19 mouse cellular contexts compared by ENCODE assay signal in genomic region chr12:52464593-52464992, GRCm38 (mm10). TPM values are rescaled to one million over a fixed set of nuclear protein-coding genes. Genes with fewer than 3 reads are reported as not detected.
DNase-seq lines count a peak whose midpoint lies in the region; ATAC-seq and TF ChIP-seq lines count a peak whose summit lies in the region.
"Had no signal": no experiment of that assay in that cellular context is flagged by ENCODE, and none has a peak within 500 bp of the region (broad histone marks: within the 10 kb centered on the region; RNA-seq: fewer than 3 reads in every experiment).

No protein-coding gene starts in this region.

- H3K27me3 ChIP-seq in liver, embryonic 16.5 days (ENCODE audit: control insufficient read depth, insufficient read depth, low read depth, low read length): no peaks in the 10 kb centered on the region
- H3K27me3 ChIP-seq: heart, embryonic 12.5 days; lung, embryonic 15.5 days; neural tube, embryonic 13.5 days had no signal

- ATAC-seq in liver, embryonic 16.5 days (ENCODE audit: low read depth): peak; percentile 73
- ATAC-seq in erythroid progenitor cell, adult 5-6 weeks (replicated peaks; ENCODE audit: low FRiP score, poor library complexity, severe bottlenecking): no peak
- ATAC-seq: hindbrain, postnatal 0 days had no signal

- no peak for TF ChIP-seq CTCF in layer of hippocampus, adult 2 months (conservative IDR thresholded peaks at IDR 0.05)

- 0 out of 2 replicates have a peak overlapping the region, but pooled peaks have one; percentile 14 for H3K27ac ChIP-seq in layer of hippocampus, adult 2 months
- H3K27ac ChIP-seq in liver, embryonic 16.5 days (ENCODE audit: low read length): no peak overlapping the region
- H3K27ac ChIP-seq: hindbrain, postnatal 0 days; limb, embryonic 10.5 days; lung, embryonic 15.5 days; neural tube, embryonic 13.5 days; stomach, postnatal 0 days had no signal

- no peaks in the 10 kb centered on the region for H3K4me1 ChIP-seq in liver, embryonic 16.5 days (ENCODE audit: control insufficient read depth, low read depth, low read length)
- H3K4me1 ChIP-seq: limb, embryonic 10.5 days; lung, embryonic 15.5 days; neural tube, embryonic 13.5 days had no signal

- no peak overlapping the region for H3K4me3 ChIP-seq in layer of hippocampus, adult 2 months
- H3K4me3 ChIP-seq in liver, embryonic 16.5 days (ENCODE audit: low read depth, low read length): no peak overlapping the region
- H3K4me3 ChIP-seq: heart, embryonic 12.5 days; limb, embryonic 10.5 days; lung, embryonic 15.5 days; neural tube, embryonic 13.5 days had no signal

- DNase-seq in layer of hippocampus, adult 2 months (ENCODE audit: low spot score in 2 of 2): no peak
- DNase-seq in layer of hippocampus, postnatal 25 days (ENCODE audit: extremely low spot score in 1 of 2, low spot score in 1 of 2): no peak
- peak; percentile 22 to 35 for DNase-seq in adrenal gland, adult 18-20 months (ENCODE audit: low spot score in 2 of 2)
- DNase-seq in adrenal gland, postnatal 25 days: peak; percentile 50
- no peak for DNase-seq in gastrocnemius, postnatal 10 days
- DNase-seq: gastrocnemius, postnatal 25 days; heart, postnatal 36 days; kidney, adult 2 months; kidney, postnatal 4 days; layer of hippocampus, postnatal 36 days; thymus, postnatal 4 days had no signal

- no peaks in the 10 kb centered on the region for H3K9me3 ChIP-seq in liver, embryonic 16.5 days (replicated peaks; ENCODE audit: control insufficient read depth, low read length)
- H3K9me3 ChIP-seq: heart, embryonic 12.5 days; limb, embryonic 10.5 days; lung, embryonic 15.5 days had no signal

- no peak overlapping the region for H3K9ac ChIP-seq in liver, embryonic 16.5 days (ENCODE audit: low read depth, low read length)
- H3K9ac ChIP-seq: heart, embryonic 12.5 days; lung, embryonic 15.5 days; neural tube, embryonic 13.5 days had no signal

- no peak overlapping the region for H3K4me2 ChIP-seq in liver, embryonic 16.5 days (ENCODE audit: low read depth, low read length)
- H3K4me2 ChIP-seq: heart, embryonic 12.5 days; lung, embryonic 15.5 days; neural tube, embryonic 13.5 days had no signal

- H3K36me3 ChIP-seq in liver, embryonic 16.5 days (ENCODE audit: control insufficient read depth, insufficient read depth): no peaks in the 10 kb centered on the region
- H3K36me3 ChIP-seq: heart, embryonic 12.5 days; limb, embryonic 10.5 days; lung, embryonic 15.5 days; neural tube, embryonic 13.5 days had no signal

RNA-seq across cellular contexts. Expression of gene Arhgap5, which starts 39.2 kb away (rescaled TPM):
- 100 to 1,000 TPM; 127 to 140 TPM for total RNA-seq in layer of hippocampus, adult 2 months (2021)
- total RNA-seq in layer of hippocampus, postnatal 25 days (2021): 100 to 1,000 TPM; 130 to 134 TPM
- 10 to 100 TPM; 74.0 to 96.2 TPM for total RNA-seq in adrenal gland, adult 18-20 months (2021)
- 75.8 and 81.4 TPM in 2 replicates for total RNA-seq in adrenal gland, postnatal 25 days (2021)
- polyA plus RNA-seq in liver, embryonic 16.5 days (2015; fragmentation: Nextera tagmentation; extraction: Ambion mirVana): 9.9 and 10.6 TPM in 2 replicates
- total RNA-seq in erythroid progenitor cell, adult 5-6 weeks (2015; ENCODE audit: low replicate concordance): 2.5 and 3.2 TPM in 2 replicates
- total RNA-seq in erythroid progenitor cell, adult 5-6 weeks (2017; ENCODE audit: low replicate concordance): 3.3 and 4.1 TPM in 2 replicates
- total RNA-seq in gastrocnemius, postnatal 10 days (2021): 10 to 100 TPM; 36.1 to 43.4 TPM

Comparison
In these comparisons a context has a peak if more than half of its experiments do, and no peak if none do; other contexts are left out.
1. DNase-seq: peak in adrenal gland, adult 18-20 months (2 of 2) and adrenal gland, postnatal 25 days (single experiment); none in layer of hippocampus, adult 2 months (0 of 2), layer of hippocampus, postnatal 25 days (0 of 2) and gastrocnemius, postnatal 10 days (single experiment).
2. RNA of gene Arhgap5, which starts 39.2 kb away (total RNA-seq): 127 to 140 TPM in layer of hippocampus, adult 2 months, 130 to 134 TPM in layer of hippocampus, postnatal 25 days, 74.0 to 96.2 TPM in adrenal gland, adult 18-20 months, 75.8 to 81.4 TPM in adrenal gland, postnatal 25 days and 36.1 to 43.4 TPM in gastrocnemius, postnatal 10 days; 2.5 to 4.1 TPM in erythroid progenitor cell, adult 5-6 weeks; every median in the first group is over 4 times any median in the second.